Mouse (Mus musculus): ENCODE data around the gene Cdkal1.

DNA sequence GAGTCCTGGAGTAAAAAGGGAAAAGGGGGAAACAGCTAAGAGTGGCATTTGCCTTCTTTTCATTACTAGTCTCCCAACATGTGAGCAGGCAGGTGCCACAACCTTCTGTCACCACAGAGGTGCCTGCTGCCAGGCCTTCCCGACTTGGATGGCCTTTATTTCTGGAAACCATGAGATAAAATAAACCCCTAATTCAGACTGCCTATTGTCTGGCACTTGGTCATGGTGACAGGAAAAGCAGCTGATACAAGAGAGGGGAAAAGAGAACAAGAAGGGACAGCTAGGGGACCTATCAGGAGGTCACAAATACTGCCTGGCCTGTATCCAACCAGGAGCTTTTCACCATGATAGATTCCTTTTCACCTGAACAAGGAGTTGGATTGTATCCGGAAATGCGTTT is 466.6 kb downstream of the Cdkal1 start:
- no peak for TF ChIP-seq POLR2A (IDR thresholded peaks at IDR 0.05; ENCODE audit: borderline replicate concordance, control insufficient read depth, low read depth, low read length)
- TF ChIP-seq CTCF (IDR thresholded peaks at IDR 0.05; ENCODE audit: control insufficient read depth, insufficient read depth, low read length), result no peak
